Mouse (Mus musculus) A20 (cell line): ENCODE data around the gene Usp11.
A peak's percentile ranks its signal among the peaks of the same experiment; 100 is the strongest.
"Not testable (repeated sequence)": the region's sequence is repeated elsewhere in the genome, so short reads cannot be mapped to it uniquely, and the experiment has no call there.

Experiments
- DNase-seq: peaks from one replicate; pipeline ENCODE4 v3.0.0-alpha.2; 2011; ENCODE audit warnings: low read depth, low spot score

The Usp11 gene

DNA sequence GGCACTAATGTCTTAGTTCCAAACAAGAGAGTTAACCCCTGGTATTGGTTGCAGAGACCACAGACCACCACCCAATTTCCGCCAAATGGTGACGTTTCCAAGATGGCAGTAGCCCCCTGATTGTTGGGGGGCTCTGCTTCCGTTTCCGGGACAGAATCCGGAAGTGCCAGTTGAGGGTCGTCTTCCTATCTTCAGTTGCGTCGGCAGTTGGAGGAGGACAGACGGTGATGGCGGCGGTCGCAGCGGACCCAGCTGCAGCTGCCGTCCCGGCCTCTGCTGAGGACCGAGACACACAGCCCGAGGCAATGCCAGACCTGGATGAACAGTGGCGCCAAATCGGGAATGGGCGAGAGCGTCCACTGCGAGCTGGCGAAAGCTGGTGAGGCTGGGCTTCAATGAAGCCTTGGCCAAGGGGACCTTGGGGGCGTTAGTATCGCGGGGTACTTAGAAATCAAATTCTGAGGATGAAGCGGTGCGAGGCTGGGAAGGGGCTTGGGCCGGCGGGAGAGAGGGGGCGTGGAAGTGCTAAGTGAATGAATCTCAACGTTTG lies at the start of gene Usp11:
TSS of gene Usp11 (plus strand) at position 166 of the 550 bp plus-strand sequence.
- DNase-seq: peak; percentile 59

DNA sequence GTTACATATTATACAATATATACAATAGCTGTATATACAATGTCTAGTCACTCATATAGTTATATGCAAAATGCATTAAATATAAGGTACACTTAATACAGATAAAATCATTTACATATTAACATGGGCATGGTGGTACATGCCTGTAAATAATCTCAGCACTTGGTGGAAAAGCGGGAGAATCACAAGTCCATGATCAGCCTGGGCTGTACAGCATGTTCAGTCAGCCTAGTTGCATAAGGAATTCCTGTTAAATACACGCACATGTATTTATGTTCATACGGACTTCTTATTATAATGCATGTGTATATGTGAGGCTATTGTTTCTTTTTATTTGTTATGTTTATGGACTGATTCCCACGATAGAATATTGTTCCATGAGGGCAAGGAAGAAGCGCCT lies 46.1 kb upstream of the Usp11 start:
- no peak for DNase-seq

GRCm38 (mm10) chrX:20658026-20658652 lies 45.6 kb upstream of the Usp11 start, which contains the start of gene Uba1:
Uba1 (plus strand) TSS chrX:20658326.
- DNase-seq: peak; percentile 88

GRCm38 (mm10) chrX:20658891-20659406 lies 44.8 kb upstream of the Usp11 start:
- DNase-seq: peak; percentile 64

GRCm38 (mm10) chrX:20662317-20662715 lies 41.4 kb upstream of the Usp11 start:
- no peak for DNase-seq

- DNase-seq: peak; percentile 89
Observed at GRCm38 (mm10) chrX:20662716-20663443, 40.8 kb upstream of the Usp11 start.

DNA sequence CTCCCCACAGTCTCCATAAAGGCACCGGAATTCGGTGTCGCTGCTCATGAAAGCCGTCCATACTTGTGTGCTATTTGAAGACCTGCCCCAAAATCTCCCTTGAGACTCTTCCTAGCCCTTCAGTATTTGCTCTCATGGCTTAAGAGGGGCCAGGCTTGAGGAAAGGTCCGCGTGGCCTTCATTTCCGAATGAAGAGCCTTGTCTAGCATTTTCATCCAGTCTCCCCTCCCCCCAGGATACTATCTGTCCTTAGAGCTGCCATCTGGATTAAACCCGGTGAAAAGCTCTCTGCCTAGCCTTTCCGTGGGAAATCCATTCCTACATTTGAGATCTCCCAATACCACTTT lies 40.3 kb upstream of the Usp11 start:
- no peak for DNase-seq

GRCm38 (mm10) chrX:20687519-20688067 lies 16.1 kb upstream of the Usp11 start, which contains the start of gene Cdk16:
Cdk16 (plus strand) TSS chrX:20687954.
- peak; percentile 90 for DNase-seq

DNA sequence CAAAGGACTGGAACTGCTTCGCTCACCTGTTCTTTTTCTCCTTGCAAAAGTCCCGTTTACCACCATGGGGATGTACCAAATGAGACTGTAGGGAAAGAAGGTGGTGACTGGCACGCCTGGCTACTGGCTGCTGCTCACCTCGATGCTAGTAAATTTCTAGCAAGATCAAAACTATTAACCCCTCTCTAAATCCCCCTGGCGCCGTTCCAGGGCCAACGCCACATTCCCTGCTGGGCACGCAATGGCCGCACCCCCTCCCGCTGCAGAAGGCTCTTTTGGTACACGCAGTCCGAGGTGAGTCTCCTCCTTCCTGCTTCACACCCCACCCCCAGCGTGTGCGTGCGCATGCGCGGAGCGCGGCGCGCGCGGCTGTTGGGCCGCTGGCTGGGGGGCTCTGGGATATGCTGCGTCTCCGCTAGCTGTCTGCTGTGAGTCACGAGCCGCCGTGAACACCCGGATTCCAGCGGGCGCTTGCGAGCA lies 15.6 kb upstream of the Usp11 start:
- peak; percentile 84 for DNase-seq

DNA sequence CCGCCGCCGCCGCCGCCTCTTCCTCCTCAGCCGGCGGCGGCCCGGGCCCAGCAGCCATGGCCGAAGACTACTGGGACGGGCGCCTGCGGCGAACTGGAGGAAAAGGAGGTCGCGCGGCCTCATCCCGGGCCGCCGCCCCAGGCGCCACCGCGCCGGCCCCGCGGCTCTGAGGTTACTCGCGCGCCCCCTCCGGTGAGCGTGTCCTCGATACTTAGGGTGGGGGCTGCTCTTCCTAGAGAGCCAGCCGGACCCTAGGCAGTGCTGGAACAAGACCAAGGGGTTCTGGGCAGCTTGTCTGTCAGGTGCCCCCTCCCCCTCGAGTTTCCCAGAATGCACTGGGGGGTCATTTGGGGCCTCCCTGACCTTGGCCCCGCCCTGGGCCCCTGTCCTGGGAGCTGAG lies 15.1 kb upstream of the Usp11 start:
- DNase-seq: peak; percentile 45

DNA sequence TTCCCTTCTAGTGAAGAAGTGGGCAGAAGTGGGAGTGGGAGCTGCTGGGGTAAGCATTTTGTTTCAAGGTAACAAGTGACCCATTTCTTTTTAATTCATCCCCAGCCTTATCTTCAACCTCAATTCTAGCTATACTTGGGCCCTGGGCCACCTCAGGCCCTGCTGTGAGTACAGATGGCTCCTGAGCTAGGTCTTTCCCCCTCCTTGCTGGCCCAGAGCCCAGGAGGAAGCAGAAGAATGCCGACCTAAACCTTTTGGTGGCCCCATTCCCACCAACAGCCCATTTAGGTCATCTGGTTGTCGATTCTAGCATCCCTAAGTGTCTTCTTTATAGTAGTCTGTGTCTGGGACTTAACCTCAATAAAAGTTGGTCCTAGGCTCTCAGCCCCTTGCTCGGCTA lies 12.1 kb upstream of the Usp11 start:
- no peak for DNase-seq

GRCm38 (mm10) chrX:20692616-20693015 lies 11.1 kb upstream of the Usp11 start:
- DNase-seq: no peak

DNA sequence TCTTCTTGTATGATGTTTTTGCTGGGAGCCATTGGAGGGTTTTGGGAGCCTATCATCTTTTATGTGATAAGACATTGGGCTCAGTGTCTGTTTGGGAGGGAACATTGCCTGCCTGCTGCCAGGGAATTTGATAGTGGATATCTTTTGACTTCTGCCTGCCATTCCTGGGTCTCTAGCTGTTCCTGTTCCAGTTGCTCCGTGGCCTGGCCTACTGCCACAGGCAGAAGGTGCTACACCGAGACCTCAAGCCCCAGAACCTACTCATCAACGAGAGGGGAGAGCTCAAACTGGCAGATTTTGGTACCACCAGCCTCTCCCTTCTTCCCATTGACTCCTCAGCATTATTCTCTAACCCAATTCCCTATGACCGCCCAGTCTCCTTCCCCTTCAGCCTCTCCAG lies 7.9 kb upstream of the Usp11 start:
- no peak for DNase-seq

GRCm38 (mm10) chrX:20704295-20705082 lies 783 bp downstream of the Usp11 start:
- peak; percentile 84 for DNase-seq

DNA sequence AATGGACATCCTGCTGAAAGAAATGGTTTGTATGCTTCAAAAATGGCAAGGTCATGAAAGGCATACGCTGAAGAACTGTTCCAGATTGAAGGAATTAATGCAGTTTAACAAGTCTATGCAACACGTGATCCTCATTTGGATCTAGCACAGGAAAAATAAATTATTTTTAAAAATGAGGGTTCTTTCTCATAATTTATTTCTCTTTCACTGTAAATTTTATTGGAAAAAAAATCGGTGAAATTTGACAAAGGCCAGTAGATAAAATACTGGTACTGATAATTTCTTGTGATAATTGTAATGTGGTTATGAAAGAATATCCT lies 1.3 kb downstream of the Usp11 start:
- no peak for DNase-seq

- DNase-seq: no peak
Observed at GRCm38 (mm10) chrX:20728681-20729080, 25.0 kb downstream of the Usp11 start.

- not testable (repeated sequence) for DNase-seq
Observed at GRCm38 (mm10) chrX:20730048-20730447, 26.3 kb downstream of the Usp11 start.

- no peak for DNase-seq
Observed at GRCm38 (mm10) chrX:20736479-20736878, 32.8 kb downstream of the Usp11 start.

DNA sequence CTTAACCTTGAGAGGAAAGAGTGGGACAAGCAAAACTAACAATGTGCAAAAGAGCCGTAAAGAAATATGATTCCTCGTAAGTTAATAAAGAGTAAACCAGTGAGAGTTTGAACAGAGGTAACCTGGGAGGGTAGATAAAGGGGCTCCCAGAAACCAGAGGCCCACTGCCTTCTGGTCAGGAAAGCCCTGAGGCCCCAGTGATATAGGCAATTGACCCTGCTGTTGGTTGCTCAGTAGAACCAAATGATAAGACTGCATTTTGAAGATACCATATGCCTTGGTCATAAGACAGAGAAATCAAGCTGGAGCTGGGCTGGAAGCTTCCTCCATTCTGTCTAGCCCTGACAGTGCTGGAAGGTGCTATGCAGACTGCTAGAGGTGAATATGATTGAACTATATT lies 45.1 kb downstream of the Usp11 start:
- DNase-seq: no peak

DNA sequence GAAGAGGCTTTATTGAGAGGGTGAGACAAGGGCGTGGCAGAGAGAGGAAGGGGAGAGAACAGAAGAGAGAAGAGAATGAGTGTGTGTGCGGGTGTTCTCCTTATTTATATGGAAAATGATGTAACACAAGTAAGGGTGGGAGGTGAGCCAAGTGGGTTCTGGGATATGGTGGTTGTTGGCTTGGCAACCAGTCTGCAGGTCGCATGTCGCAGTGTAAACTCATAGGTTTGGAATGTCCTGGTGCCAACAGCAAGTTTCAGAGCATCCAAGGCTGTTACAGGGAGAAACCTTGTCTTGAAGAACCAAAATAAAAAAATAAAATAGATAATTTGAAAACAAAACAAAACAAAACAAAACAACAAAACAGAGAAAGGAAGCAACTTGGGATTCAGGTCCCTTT lies 57.5 kb downstream of the Usp11 start:
- no peak for DNase-seq
